Mouse (Mus musculus) olfactory bulb, adult 2 months (tissue): ENCODE measurements around the gene Selenom.

ENCODE experiments used
- CTCF ChIP-seq: fragments of 200-500 bp; IDR thresholded peaks from 2 replicates; pipeline ENCODE4 v1.5.1; 2012; ENCODE audit warnings: low read depth, mild to moderate bottlenecking, low read length, moderate library complexity; ENCODE audit not compliant: insufficient read depth
- POLR2A ChIP-seq: fragments of 200-500 bp; IDR thresholded peaks from 2 replicates; pipeline ENCODE4 v1.6.1; 2012; ENCODE audit warnings: mild to moderate bottlenecking, low read depth, low read length, moderate library complexity; ENCODE audit not compliant: insufficient read depth

GRCm38 (mm10) chr11:3502057-3502456 is 12.4 kb upstream of the Selenom start:
- TF ChIP-seq POLR2A (no peak), CTCF (no peak)
